Mouse (Mus musculus): ENCODE data around the gene Pin1. TPM values are rescaled to one million over a fixed set of nuclear protein-coding genes. Genes with fewer than 3 reads are reported as not detected.

Gene Pin1
- polyA plus RNA-seq, 1 experiment = not detected

DNA sequence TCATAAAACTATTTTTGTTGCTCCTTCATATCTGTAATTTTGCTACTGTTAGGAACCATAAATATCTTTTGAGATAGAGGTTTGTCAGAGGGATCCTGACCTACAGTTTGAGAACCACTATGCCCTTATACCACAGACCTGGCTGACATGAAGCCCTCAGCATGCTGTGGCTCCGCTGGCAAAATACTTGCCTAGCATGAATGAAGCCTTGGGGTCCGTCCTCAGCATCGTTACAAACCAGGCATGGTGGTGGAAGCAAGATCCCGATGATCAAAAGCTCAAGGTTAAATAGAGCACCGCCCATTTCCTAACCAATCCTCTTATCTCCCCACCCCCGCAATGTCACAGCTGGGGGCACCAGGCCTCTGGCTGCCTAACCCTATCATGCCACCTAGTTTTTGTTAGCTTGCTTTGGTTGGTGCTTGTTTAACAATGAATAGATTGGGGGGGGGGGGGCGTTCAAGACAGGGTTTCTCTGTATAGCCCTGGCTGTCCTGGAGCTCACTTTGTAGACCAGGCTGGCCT lies 14.7 kb downstream of the Pin1 start:
- WGBS = 19% methylated on average over 7 of the region's 7 CpGs
- Histone ChIP-seq H3K4me3 (ENCODE audit: insufficient read depth, low read depth, low read length) (no peak overlapping the region), H3K4me1 (ENCODE audit: control insufficient read depth, insufficient read depth, low read length) (peaks cover 13% of the 10 kb centered on the region), H3K27ac (ENCODE audit: insufficient read depth, low read depth, low read length) (no peak overlapping the region)
- TF ChIP-seq POLR2A (IDR thresholded peaks at IDR 0.05; ENCODE audit: insufficient read depth, low read depth, low read length) (no peak), CTCF (IDR thresholded peaks at IDR 0.05; ENCODE audit: insufficient read depth, low read depth, low read length) (no peak)

DNA sequence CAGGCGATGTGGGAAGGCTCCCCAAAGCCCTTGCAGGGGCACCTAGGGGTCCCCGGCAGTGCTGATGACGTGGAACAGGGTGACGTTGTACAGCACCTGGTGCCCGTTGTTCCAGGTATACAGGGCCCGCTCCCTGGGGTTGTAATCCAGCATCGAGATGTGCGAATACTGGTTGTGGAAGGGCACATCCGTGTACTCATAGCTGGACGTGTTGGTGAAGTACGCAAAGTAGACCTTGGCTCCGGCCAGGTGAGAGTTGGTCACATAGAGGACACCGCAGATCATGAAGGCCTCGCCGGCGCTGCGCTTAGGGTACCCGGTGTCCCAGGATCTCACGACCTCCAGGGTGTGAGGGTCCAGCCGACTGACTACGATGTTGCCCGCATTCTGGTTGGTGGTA lies 16.2 kb downstream of the Pin1 start:
- H3K27ac ChIP-seq (ENCODE audit: insufficient read depth, low read depth, low read length) = no peak overlapping the region
- peaks cover 18% of the 10 kb centered on the region for H3K4me1 ChIP-seq (ENCODE audit: control insufficient read depth, insufficient read depth, low read length)
- H3K4me3 ChIP-seq (ENCODE audit: insufficient read depth, low read depth, low read length) = no peak overlapping the region
- TF ChIP-seq POLR2A (IDR thresholded peaks at IDR 0.05; ENCODE audit: insufficient read depth, low read depth, low read length) (no peak), CTCF (IDR thresholded peaks at IDR 0.05; ENCODE audit: insufficient read depth, low read depth, low read length) (no peak)
- WGBS = 95% methylated on average over 22 of the region's 22 CpGs

DNA sequence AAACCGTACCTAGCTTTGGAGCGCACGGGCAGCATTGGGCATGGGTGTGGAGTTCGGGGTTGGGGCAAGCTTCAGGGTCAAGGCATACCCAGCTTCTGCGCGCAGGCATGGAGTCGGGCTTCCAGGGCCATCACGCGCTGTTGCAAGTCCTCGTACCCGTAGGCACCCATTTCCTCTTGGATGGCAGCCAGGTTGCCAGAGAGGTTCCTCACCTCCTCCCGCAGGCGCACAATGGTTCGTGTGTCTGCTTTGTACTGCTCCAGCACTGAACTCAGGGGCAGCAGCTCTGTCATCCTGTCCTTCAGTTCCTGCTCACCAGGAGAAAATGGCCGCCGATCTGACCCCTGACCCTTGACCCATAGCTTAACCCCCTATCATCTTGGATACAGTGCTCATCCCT lies 20.2 kb downstream of the Pin1 start:
- no peak overlapping the region for H3K27ac ChIP-seq (ENCODE audit: insufficient read depth, low read depth, low read length)
- WGBS = 66% methylated on average over 16 of the region's 16 CpGs
- no peak overlapping the region for H3K4me3 ChIP-seq (ENCODE audit: insufficient read depth, low read depth, low read length)
- TF ChIP-seq POLR2A (IDR thresholded peaks at IDR 0.05; ENCODE audit: insufficient read depth, low read depth, low read length) (no peak), CTCF (IDR thresholded peaks at IDR 0.05; ENCODE audit: insufficient read depth, low read depth, low read length) (no peak)
- peaks cover 7% of the 10 kb centered on the region for H3K4me1 ChIP-seq (ENCODE audit: control insufficient read depth, insufficient read depth, low read length)

DNA sequence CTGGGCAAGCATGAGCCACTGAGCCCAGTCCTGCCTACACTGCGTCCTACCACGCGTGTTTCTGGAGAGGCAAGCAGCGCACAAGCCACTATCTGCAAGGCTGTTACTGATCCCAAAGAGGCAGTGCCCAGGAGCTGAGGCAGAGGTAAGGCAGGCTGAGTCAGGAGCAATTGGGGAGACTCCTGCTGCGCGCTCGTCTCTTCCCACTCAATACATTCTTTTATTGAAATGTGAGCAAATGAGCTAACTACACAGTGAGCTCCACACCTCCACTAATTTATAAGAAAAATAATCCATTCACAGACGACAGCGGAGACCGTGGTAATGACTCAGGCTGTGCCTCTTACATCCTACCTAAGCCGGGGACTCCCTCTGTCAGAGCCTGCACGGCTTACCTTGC lies 26.0 kb downstream of the Pin1 start:
- TF ChIP-seq POLR2A (IDR thresholded peaks at IDR 0.05; ENCODE audit: insufficient read depth, low read depth, low read length) (no peak), CTCF (IDR thresholded peaks at IDR 0.05; ENCODE audit: insufficient read depth, low read depth, low read length) (no peak)
- H3K4me1 ChIP-seq (ENCODE audit: control insufficient read depth, insufficient read depth, low read length) = peaks cover 10% of the 10 kb centered on the region
- no peak overlapping the region for H3K4me3 ChIP-seq (ENCODE audit: insufficient read depth, low read depth, low read length)
- WGBS = 60% methylated on average over 12 of the region's 12 CpGs
- no peak overlapping the region for H3K27ac ChIP-seq (ENCODE audit: insufficient read depth, low read depth, low read length)

DNA sequence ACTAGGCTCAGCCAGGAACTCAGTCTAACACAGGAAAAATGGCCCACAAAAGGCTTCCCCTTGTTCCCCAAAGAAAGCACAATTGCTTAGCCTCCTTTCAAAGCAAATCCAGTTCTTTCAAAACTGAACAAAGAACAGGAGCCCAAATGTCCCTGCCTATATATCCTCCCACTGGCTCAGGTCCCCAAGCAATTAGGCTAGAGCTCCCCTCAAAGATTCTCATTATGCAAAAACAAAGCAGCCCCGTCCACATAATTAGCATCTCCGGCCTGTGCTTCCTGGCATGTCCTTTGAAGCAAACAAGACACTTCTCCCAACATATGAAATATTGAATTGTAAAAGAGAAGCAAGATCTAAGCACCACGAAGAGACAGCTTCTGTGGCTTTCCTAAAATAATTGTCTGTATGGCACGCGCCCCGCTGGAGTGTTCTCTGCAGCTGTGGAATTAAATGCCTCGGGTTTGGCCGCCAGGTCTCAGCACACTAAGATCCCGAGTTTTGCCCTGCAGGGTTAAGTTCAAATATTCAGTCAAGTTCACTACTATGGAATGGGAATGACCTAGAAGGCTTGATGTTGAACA lies 28.6 kb downstream of the Pin1 start:
- H3K4me3 ChIP-seq (ENCODE audit: insufficient read depth, low read depth, low read length) = no peak overlapping the region
- no peak overlapping the region; the same call in 1 of the 2 replicates for H3K27ac ChIP-seq (ENCODE audit: insufficient read depth, low read depth, low read length)
- TF ChIP-seq CTCF (IDR thresholded peaks at IDR 0.05; ENCODE audit: insufficient read depth, low read depth, low read length) (no peak), POLR2A (IDR thresholded peaks at IDR 0.05; ENCODE audit: insufficient read depth, low read depth, low read length) (no peak)
- peaks cover 11% of the 10 kb centered on the region for H3K4me1 ChIP-seq (ENCODE audit: control insufficient read depth, insufficient read depth, low read length)
- WGBS = 36% methylated on average over 9 of the region's 9 CpGs

DNA sequence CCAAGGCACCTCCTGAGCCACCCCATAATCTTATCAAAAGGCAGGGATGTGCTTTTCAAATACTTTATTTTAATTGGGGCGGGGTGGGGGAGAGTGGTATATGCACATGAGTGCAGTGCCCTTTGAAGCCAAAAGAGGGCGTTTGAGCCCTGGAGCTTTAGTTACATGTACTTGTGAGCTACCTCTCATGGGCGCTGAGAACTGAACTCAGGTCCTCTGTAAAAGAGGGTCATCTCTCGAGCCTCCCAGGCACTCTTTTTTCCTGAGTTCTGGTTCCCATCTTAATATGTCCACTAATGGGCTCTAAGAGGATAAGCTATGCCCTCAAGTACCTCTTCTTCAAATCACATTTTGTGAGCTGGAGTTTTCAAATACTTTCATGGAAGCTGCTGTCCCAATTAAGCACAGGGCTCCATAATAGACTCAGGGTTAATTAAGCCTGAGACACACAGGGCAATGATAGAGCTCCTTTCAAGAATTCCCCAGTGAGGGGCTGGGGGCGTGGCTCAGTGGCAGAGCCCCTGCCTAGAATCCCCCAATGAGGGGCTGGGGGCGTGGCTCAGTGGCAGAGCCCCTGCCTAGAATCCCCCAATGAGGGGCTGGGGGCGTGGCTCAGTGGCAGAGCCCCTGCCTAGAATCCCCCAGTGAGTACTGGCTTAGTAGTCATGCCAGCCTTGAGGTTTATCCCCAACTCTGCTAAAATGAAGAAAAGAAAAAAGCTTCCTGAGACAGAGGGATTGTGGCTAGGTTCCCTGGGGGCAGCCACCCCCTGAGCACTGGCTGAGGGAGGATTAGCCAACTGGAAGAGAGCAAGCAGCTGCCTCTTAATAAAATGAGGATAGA lies 29.9 kb downstream of the Pin1 start:
- TF ChIP-seq CTCF (IDR thresholded peaks at IDR 0.05; ENCODE audit: insufficient read depth, low read depth, low read length) (no peak), POLR2A (IDR thresholded peaks at IDR 0.05; ENCODE audit: insufficient read depth, low read depth, low read length) (no peak)
- no peak overlapping the region for H3K4me3 ChIP-seq (ENCODE audit: insufficient read depth, low read depth, low read length)
- H3K4me1 ChIP-seq (ENCODE audit: control insufficient read depth, insufficient read depth, low read length) = peaks cover 13% of the 10 kb centered on the region
- 34% methylated on average over 7 of the region's 7 CpGs for whole genome bisulfite sequencing
- H3K27ac ChIP-seq (ENCODE audit: insufficient read depth, low read depth, low read length) = no peak overlapping the region

DNA sequence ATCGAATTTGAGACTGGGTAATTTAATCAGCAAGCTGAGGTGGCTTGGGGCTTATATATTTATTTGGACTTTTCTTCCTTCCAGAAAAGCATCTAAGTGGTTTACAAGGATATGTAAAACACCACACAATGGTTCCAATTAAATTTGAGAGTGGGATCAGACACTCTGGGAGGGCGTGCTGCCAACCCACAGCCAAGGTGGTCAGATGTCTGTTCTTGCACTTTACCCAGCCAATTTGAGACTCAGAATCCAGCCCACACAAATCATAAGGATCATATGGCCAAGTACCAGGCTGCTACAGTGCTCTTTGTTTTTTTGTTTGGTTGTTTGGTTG lies 30.5 kb downstream of the Pin1 start:
- no peak overlapping the region for H3K27ac ChIP-seq (ENCODE audit: insufficient read depth, low read depth, low read length)
- TF ChIP-seq POLR2A (IDR thresholded peaks at IDR 0.05; ENCODE audit: insufficient read depth, low read depth, low read length) (no peak), CTCF (IDR thresholded peaks at IDR 0.05; ENCODE audit: insufficient read depth, low read depth, low read length) (no peak)
- WGBS = 36% methylated on average over 2 of the region's 2 CpGs
- peaks cover 11% of the 10 kb centered on the region for H3K4me1 ChIP-seq (ENCODE audit: control insufficient read depth, insufficient read depth, low read length)
- no peak overlapping the region for H3K4me3 ChIP-seq (ENCODE audit: insufficient read depth, low read depth, low read length)

DNA sequence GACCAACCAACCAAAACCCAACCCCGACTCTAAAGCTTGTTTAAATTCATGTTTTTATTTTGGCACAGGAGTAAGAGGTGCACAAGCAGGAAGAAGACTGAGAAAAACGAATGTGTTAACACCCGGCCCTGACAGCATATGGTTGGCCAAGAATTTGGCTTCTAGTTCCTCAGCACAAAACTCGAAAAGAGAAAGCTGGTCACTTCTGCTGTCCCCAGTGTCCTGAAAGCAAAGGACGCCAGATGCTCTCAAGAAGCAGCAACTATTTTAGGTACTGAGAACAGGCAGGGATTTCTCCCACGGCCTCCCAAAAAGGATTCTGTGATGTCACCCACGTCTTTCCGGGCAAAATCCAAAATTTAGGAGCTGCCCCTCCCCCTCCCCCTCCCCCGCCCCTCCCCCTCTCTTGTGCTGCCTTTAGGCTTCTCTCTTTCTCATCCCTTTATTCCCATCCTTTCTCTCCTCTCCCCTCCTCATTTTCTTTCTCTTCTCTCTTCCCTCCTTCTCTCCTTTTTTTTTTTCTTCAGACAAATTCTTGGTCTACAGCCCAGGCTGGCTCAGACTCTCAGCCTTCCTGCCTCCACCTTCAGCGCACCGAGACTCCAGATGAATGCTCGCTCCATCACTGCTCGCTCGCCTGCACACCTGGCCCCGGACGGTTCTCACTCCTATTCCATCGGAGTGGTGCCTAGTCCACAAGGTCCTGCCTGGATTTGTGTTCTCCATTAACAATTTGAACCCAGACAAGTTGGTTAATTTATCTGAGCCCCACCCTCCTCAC lies 33.4 kb downstream of the Pin1 start:
- Histone ChIP-seq H3K27ac (ENCODE audit: insufficient read depth, low read depth, low read length) (no peak overlapping the region), H3K4me3 (ENCODE audit: insufficient read depth, low read depth, low read length) (no peak overlapping the region), H3K4me1 (ENCODE audit: control insufficient read depth, insufficient read depth, low read length) (peaks cover 7% of the 10 kb centered on the region)
- WGBS = 37% methylated on average over 17 of the region's 17 CpGs
- no peak for TF ChIP-seq POLR2A (IDR thresholded peaks at IDR 0.05; ENCODE audit: insufficient read depth, low read depth, low read length)
- TF ChIP-seq CTCF (IDR thresholded peaks at IDR 0.05; ENCODE audit: insufficient read depth, low read depth, low read length) = no peak

DNA sequence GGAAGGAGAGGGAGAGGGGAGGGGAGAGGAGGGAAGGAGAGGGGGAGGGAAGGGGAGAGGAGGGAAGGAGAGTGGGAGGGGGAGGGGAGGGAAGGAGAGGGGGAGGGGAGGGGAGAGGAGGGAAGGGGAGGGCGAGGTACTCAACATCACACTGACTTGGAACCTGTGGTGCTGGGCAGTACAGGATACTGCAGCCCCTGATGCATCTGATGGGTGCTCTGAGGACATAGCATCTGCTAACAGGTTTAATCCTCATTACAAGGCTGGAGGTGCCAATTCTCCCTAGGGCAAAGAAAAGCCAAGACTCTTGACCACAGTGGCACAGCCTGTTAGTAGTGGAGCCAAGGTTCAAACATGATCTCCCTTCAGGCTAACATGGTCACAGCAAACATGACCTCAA lies 37.5 kb downstream of the Pin1 start:
- Histone ChIP-seq H3K27ac (ENCODE audit: insufficient read depth, low read depth, low read length) (no peak overlapping the region), H3K4me3 (ENCODE audit: insufficient read depth, low read depth, low read length) (no peak overlapping the region), H3K4me1 (ENCODE audit: control insufficient read depth, insufficient read depth, low read length) (peaks cover 6% of the 10 kb centered on the region)
- no peak for TF ChIP-seq POLR2A (IDR thresholded peaks at IDR 0.05; ENCODE audit: insufficient read depth, low read depth, low read length)
- no peak for TF ChIP-seq CTCF (IDR thresholded peaks at IDR 0.05; ENCODE audit: insufficient read depth, low read depth, low read length)
- no CpG with 5 or more reads among the region's 1 CpGs for WGBS

Measured in olfactory bulb, adult 2 months (tissue).